Mouse (Mus musculus) neural tube, embryonic 13.5 days (tissue): ENCODE data around the gene Tns1. TPM values are rescaled to one million over a fixed set of nuclear protein-coding genes. Genes with fewer than 3 reads are reported as not detected.

Experiments
- ATAC-seq: fragments of 200-750 bp; cut with Nextera tagmentation; 2 replicates; pipeline ENCODE4 v1.8.0; 2017; ENCODE audit warnings: low read depth, mild to moderate bottlenecking, moderate TSS enrichment, moderate library complexity
- H3K27ac ChIP-seq: fragments of 300-500 bp; sonication (generic); replicated peaks from 2 replicates; pipeline ENCODE4 v1.5.1; 2015; ENCODE audit warnings: moderate library complexity, mild to moderate bottlenecking, inconsistent platforms
- H3K27me3 ChIP-seq: fragments of 300-500 bp; sonication (generic); 2 replicates; pipeline ENCODE4 v1.6.1; 2015; ENCODE audit warnings: mild to moderate bottlenecking, inconsistent platforms
- H3K36me3 ChIP-seq: fragments of 300-500 bp; sonication (generic); 2 replicates; pipeline ENCODE4 v1.6.1; 2015; ENCODE audit warnings: mild to moderate bottlenecking, inconsistent platforms
- H3K4me1 ChIP-seq: fragments of 300-500 bp; sonication (generic); replicated peaks from 2 replicates; pipeline ENCODE4 v1.6.1; 2015; ENCODE audit warnings: inconsistent platforms
- H3K4me2 ChIP-seq: fragments of 300-500 bp; sonication (generic); 2 replicates; pipeline ENCODE4 v1.6.1; 2015; ENCODE audit warnings: inconsistent platforms, mild to moderate bottlenecking, moderate library complexity
- H3K4me3 ChIP-seq: fragments of 300-500 bp; sonication (generic); 2 replicates; pipeline ENCODE4 v1.5.1; 2015; ENCODE audit warnings: mild to moderate bottlenecking, inconsistent platforms
- H3K9ac ChIP-seq: fragments of 300-500 bp; sonication (generic); 2 replicates; pipeline ENCODE4 v1.6.1; 2015; ENCODE audit warnings: moderate library complexity, mild to moderate bottlenecking, inconsistent platforms
- H3K9me3 ChIP-seq: fragments of 300-500 bp; sonication (generic); 2 replicates; pipeline ENCODE4 v1.6.1; 2016; ENCODE audit warnings: inconsistent platforms
- WGBS: fragments of 180-500 bp; shearing (Covaris S2); methylation state at CpG from one replicate; pipeline ENCODE4 v1.1.7; 2015; 5-methylcytosine and 5-hydroxymethylcytosine counted together
- polyA plus RNA-seq: library from polyadenylated mRNA; unstranded; fragments of >200 nt; fragmentation: Nextera tagmentation; extraction: Ambion mirVana; gene quantifications from 2 replicates; pipeline ENCODE4 v1.2.1, GENCODE M21; 2015

Tns1 gene
- polyA plus RNA-seq, 1 experiment from 2014 or later = 15.8 TPM

DNA sequence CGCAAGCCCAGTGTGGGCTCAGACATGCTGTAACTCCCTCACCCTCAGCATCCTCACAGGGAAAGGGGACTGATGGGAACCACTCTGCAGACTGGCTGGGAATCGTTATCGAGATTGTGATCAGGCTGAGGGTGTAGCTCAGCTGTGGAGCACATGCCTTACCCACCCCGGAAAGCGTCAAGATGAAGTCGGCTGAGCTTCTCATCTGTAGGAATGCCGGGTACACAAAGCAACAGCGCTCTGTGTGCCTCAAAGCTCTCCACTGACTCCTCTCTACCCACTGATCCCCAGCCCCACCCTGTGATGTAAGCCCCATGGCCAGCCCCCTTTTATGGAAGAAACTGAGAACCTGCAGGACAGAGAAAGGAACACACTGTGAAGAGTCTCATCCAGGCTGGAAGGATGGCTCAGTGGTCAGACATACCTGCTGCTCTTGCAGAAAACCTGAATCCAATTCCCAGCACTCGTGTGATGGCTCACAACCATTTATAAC is 97.5 kb downstream of the Tns1 start:
- no peak overlapping the region for H3K9ac ChIP-seq
- no peak for ATAC-seq
- no peak overlapping the region for H3K4me3 ChIP-seq
- 87% methylated on average over 9 of the region's 9 CpGs for WGBS
- no peaks in the 10 kb centered on the region for H3K36me3 ChIP-seq
- no peak overlapping the region for H3K4me2 ChIP-seq
- H3K27ac ChIP-seq = no peak overlapping the region
- H3K27me3 ChIP-seq = no peaks in the 10 kb centered on the region
- H3K4me1 ChIP-seq = peaks cover 65% of the 10 kb centered on the region
- H3K9me3 ChIP-seq = no peaks in the 10 kb centered on the region

DNA sequence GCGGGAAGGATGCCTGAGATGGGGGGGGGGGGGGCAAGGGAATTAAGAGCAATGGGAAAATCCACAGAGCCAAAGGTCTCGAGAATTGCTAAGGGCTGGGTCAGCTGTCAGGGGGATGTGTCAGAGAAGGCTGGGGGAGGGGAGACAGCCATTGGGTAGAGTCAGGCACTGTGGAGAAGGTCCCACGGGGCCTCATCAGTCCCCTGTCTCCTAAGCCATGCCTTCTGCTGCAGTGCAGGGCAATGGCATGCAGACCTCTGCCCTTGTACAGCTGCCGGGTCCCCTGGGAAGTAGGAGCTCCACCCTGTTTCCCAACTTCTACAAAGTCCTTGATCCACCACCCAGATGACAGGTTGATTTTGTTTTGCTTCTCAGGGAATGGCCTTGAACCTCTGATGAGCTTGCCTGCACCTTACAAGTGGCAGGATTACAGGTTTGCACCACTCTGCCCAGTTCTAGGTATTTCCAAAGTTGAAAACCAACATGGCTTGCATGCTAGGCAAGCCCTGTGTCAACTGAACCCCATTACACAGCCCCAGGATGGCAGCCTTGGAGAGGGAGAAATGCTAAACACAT is 98.5 kb downstream of the Tns1 start:
- no peak overlapping the region for H3K4me3 ChIP-seq
- peaks cover 55% of the 10 kb centered on the region for H3K4me1 ChIP-seq
- H3K27me3 ChIP-seq = no peaks in the 10 kb centered on the region
- H3K27ac ChIP-seq = no peak overlapping the region
- ATAC-seq = 0 out of 2 replicates have a peak, but pooled peaks have one; percentile 25
- WGBS = 48% methylated on average over 4 of the region's 4 CpGs
- H3K4me2 ChIP-seq = no peak overlapping the region
- H3K36me3 ChIP-seq = no peaks in the 10 kb centered on the region
- no peak overlapping the region for H3K9ac ChIP-seq
- H3K9me3 ChIP-seq = no peaks in the 10 kb centered on the region

DNA sequence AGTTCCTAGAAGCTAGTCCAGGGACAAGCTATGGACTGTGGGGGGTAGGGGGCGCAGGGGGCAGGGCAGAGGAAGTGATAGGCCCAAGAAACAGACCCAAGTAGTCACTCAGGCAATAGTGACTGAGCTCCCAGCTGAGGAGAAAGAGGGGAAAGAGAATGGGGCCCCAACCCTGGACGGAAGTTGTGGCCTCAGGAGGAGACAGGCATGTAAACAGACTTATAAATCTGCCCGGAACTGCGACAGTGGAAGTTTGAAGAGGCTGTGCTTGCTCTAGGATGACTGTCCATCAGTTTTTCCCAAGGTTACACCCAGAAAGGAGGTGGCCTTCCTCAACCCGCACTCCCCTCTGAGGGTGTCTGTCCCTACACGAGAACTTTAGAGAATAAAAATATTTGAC is 99.0 kb downstream of the Tns1 start:
- Histone ChIP-seq H3K4me1 (peaks cover 50% of the 10 kb centered on the region), H3K4me2 (no peak overlapping the region), H3K27ac (0 out of 2 replicates have a peak overlapping the region, but pooled peaks have one; percentile 38), H3K9ac (no peak overlapping the region), H3K36me3 (no peaks in the 10 kb centered on the region), H3K4me3 (no peak overlapping the region), H3K27me3 (no peaks in the 10 kb centered on the region), H3K9me3 (no peaks in the 10 kb centered on the region)
- ATAC-seq = no peak
- 59% methylated on average over 6 of the region's 6 CpGs for WGBS

DNA sequence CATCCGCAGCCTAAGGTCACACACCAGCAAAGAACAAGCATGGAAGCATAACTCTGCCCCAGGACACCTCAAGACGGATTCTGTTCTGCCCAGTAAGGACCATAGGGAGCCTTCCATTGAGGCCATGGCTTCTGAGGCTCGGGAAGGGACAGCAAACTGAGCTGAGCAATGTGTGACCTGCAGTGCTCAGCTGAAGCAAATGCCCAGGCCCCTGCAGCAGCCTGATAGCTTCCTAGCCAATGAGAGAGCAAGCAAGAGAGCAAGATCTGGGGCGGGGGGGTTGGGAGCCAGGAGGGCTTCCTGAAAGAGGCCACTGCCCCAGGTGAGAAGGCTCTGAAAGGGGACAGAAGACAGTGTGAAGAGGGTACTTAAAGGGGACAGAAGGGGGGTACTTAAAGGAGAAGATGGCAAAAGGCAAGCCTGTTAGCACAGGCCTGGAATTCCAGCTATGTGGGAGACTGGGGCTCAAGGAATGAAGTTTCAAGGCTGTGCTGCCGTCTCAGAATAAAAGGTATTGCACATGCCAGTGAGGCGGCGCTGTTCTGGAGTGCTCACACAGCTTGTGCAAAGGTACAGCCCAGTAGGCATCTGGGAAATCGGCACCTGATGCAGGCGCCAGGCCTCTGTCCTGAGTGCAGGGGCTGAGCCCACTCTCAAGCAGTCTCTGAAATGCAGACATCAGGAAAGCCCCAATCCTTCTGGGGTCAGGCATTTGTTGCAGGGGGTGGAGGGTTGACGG is 99.6 kb downstream of the Tns1 start:
- H3K4me2 ChIP-seq = no peak overlapping the region
- no peaks in the 10 kb centered on the region for H3K27me3 ChIP-seq
- no peak overlapping the region for H3K4me3 ChIP-seq
- ATAC-seq = no peak
- 61% methylated on average over 10 of the region's 10 CpGs for WGBS
- H3K36me3 ChIP-seq = no peaks in the 10 kb centered on the region
- H3K4me1 ChIP-seq = peaks cover 50% of the 10 kb centered on the region
- H3K9me3 ChIP-seq = no peaks in the 10 kb centered on the region
- 0 out of 2 replicates have a peak overlapping the region, but pooled peaks have one; percentile 38 for H3K27ac ChIP-seq
- H3K9ac ChIP-seq = no peak overlapping the region

DNA sequence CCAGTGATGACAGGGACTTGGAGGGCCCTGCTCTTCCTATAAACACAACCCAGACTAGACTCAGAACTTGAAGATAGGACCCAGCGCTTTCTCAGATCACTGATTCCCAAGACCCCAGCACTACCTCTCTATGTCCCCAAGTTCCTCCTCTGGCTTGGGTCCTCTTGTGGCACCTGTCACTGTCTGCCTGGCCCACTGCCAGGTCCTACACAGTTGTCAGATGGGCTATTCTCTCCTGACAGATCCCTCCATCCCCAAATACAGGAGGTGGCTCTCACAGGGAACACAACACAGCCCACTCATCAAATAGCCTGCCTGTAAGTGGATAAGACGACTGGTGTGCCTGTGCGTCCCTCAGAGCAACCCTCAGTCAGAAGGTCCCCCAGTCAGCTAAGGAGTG is 101.3 kb downstream of the Tns1 start:
- Histone ChIP-seq H3K27me3 (no peaks in the 10 kb centered on the region), H3K4me3 (no peak overlapping the region), H3K4me2 (no peak overlapping the region), H3K9ac (no peak overlapping the region), H3K27ac (no peak overlapping the region), H3K4me1 (peaks cover 36% of the 10 kb centered on the region), H3K36me3 (no peaks in the 10 kb centered on the region), H3K9me3 (no peaks in the 10 kb centered on the region)
- ATAC-seq = no peak
- 93% methylated on average over 3 of the region's 3 CpGs for WGBS

DNA sequence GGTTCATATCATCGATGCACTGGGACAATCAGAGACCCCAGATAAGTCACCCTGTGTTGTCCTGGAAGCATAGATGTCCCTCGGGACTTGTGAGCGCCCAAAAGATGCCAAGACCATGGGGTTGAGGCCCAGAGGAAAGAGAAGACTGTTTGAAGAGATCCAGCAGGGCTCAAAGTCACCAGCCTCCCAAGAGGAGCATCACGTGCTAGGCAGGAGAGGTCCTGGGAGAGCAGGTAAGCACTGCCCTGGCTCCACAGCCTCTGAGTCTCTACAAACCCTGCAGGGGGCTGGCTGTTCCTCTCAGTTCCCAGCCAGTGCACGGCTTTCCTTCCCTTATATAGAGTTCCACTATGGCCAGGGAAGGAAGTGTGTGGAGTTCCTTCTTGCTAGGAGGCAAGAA is 101.7 kb downstream of the Tns1 start:
- H3K36me3 ChIP-seq = no peaks in the 10 kb centered on the region
- no peak overlapping the region for H3K4me2 ChIP-seq
- no peaks in the 10 kb centered on the region for H3K9me3 ChIP-seq
- 81% methylated on average over 5 of the region's 5 CpGs for WGBS
- H3K27ac ChIP-seq = no peak overlapping the region
- H3K4me1 ChIP-seq = peaks cover 31% of the 10 kb centered on the region
- H3K27me3 ChIP-seq = no peaks in the 10 kb centered on the region
- no peak overlapping the region for H3K9ac ChIP-seq
- H3K4me3 ChIP-seq = no peak overlapping the region
- ATAC-seq = no peak

DNA sequence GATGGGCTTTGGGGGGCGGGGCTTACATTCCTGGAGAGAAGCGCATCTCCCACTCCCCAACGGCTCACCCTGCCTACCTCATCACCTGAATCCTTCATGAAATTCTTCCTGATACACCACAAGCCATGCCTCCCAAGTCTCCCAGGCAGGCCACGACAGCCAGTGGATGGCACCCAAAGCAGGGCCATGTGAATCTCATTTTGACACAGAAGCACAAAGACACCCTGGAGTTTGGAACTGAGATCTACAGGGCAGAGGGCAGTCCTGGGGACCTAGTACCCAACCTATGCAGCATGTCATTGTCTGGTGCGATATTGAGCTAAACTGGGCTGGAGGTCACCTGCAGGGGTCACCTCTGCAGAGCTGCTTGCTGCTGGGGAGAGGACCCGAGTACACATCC is 104.0 kb downstream of the Tns1 start:
- Histone ChIP-seq H3K27ac (no peak overlapping the region), H3K27me3 (no peaks in the 10 kb centered on the region), H3K4me2 (no peak overlapping the region), H3K4me1 (peaks cover 9% of the 10 kb centered on the region), H3K9ac (no peak overlapping the region), H3K36me3 (no peaks in the 10 kb centered on the region), H3K9me3 (no peaks in the 10 kb centered on the region), H3K4me3 (no peak overlapping the region)
- WGBS = 81% methylated on average over 6 of the region's 6 CpGs
- ATAC-seq = no peak

DNA sequence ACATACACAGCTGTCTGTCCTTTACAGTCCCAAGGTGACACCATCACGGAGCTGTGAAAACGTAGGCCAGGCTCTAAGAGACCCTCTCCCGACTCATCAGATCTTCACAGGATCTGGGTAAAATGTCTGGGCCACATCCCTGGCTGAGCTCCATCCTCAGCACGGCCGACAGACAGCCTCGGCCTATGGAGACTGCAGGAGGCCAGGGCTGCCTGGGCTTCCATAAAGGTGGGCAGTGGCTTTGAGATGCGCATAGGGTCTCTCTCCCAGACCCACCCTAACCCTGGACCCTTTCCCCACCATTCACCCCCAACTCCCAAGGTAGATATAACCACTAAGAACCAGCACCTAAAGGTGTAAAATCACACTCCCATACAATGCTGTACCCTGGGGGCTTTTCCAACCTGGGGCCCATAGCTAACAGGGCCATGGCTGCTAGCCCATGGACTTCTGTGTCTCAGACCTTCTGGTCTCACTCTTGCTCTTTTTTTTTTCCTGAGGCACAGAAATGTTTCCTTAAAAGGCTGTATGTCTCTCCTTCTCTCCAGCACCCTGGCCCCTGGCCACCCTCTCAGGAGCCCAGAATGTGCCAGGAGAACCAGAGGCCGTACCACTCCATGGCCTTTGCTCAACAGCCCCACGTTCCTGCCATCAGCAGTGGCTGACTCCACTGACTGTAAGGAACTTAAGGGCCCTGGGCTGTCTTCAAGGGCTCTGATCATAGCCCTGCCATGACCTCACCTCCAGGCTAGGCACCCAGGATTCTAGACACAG is 106.7 kb downstream of the Tns1 start:
- H3K4me3 ChIP-seq = no peak overlapping the region
- H3K4me1 ChIP-seq = no peaks in the 10 kb centered on the region
- no peaks in the 10 kb centered on the region for H3K27me3 ChIP-seq
- H3K9me3 ChIP-seq = no peaks in the 10 kb centered on the region
- 75% methylated on average over 9 of the region's 9 CpGs for WGBS
- H3K9ac ChIP-seq = no peak overlapping the region
- no peak for ATAC-seq
- no peak overlapping the region for H3K27ac ChIP-seq
- H3K36me3 ChIP-seq = no peaks in the 10 kb centered on the region
- H3K4me2 ChIP-seq = no peak overlapping the region

DNA sequence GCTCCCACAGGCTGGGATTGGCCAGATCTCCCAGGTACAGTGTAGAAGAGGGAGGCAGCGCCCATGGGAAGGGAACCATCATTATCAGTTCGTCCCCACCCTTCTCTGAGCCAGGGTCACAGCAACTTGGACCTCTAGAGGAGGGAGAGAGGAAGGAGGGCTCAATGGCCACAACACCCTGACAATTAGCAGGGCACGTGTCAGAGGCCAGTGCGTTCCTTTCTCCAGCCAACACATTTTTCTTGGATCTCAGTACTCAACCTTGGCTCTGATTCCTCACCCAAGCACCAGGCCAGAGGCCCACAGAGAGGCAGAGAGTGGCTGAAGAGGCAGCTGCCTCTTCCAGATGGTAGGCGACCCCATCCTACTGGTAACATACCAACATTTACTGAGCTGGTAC is 107.6 kb downstream of the Tns1 start:
- WGBS = 87% methylated on average over 5 of the region's 5 CpGs
- no peaks in the 10 kb centered on the region for H3K27me3 ChIP-seq
- no peaks in the 10 kb centered on the region for H3K4me1 ChIP-seq
- H3K9ac ChIP-seq = no peak overlapping the region
- H3K4me3 ChIP-seq = no peak overlapping the region
- no peaks in the 10 kb centered on the region for H3K9me3 ChIP-seq
- no peak overlapping the region for H3K27ac ChIP-seq
- no peak for ATAC-seq
- H3K4me2 ChIP-seq = no peak overlapping the region
- no peaks in the 10 kb centered on the region for H3K36me3 ChIP-seq

DNA sequence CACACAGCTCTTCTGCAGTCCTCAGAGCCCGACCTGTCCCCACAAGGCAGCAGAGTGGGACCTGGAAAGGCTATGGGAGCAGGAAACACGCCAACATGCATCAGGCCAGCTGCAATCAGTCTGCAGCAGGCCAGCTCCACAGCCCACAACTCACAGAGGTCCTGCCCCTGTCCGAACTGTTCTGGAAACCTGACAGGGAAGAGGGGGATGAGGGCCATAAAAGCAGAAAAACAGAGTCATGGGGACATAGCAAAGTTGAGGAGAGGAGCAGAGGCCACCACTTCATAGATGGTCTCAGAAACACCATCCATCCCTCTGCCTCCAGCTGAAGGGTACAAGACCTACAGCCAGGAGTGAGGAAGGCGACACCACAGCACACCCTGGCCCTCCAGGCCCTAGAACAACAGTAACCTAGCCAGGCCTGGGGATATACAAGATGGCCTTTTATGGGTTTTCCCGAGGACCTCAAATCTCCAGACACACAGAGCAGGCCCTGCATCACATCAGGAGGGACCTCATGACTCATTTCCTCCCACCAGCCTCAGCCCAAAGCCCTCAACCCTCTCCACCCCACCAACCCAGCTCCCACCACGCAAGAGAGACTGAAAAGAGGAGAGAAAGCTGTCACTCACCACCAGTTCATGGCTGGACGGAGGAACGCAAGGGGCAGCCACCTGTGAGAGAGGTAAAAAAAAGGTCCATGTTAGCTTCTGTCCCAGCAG is 108.6 kb downstream of the Tns1 start:
- H3K27me3 ChIP-seq = no peaks in the 10 kb centered on the region
- 73% methylated on average over 8 of the region's 8 CpGs for WGBS
- H3K36me3 ChIP-seq = no peaks in the 10 kb centered on the region
- no peak for ATAC-seq
- no peak overlapping the region for H3K4me2 ChIP-seq
- no peak overlapping the region for H3K9ac ChIP-seq
- H3K4me3 ChIP-seq = no peak overlapping the region
- no peak overlapping the region for H3K27ac ChIP-seq
- peaks cover 3% of the 10 kb centered on the region; the same call in 1 of the 2 replicates for H3K9me3 ChIP-seq
- no peaks in the 10 kb centered on the region for H3K4me1 ChIP-seq

DNA sequence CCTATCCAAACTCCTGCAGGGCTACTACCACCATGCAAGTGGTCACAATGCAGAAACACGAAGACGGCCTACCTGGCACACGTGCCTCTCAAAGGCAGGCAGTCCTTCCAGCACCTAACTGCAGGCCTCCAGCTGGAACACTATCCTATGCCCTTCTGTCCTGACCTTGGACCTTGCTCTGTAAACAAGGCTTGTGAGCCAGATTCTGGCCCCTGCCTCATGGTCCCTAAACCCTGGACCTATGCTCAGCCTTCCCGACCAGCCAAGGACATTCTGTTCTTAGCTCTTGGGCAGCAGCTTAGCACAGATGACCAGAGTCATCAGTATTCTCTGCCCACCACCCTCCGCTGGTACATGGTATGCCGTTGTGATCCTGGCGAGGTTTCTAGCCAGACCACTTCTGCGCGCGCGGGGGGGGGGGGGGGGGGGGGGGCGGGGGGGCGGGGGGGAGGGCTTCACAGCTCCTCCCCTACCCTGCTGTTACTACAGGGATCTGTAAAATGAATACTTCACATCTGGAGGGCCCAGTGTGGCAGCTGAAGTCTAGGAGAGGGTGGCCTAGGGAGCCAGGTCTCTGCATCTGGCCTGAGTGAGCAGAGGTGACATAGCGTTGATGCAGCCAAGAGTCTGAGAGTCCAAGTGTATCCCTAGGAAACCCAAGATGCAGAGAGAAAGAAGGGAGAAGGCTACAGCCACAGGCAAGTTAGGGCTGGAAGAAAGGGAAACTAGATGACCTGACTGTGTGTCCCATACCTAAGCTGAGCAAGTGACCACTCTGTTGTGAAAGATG is 109.5 kb downstream of the Tns1 start:
- ATAC-seq = no peak
- no peak overlapping the region for H3K27ac ChIP-seq
- H3K27me3 ChIP-seq = no peaks in the 10 kb centered on the region
- no peaks in the 10 kb centered on the region for H3K36me3 ChIP-seq
- H3K9ac ChIP-seq = no peak overlapping the region
- peaks cover 7% of the 10 kb centered on the region; the same call in 1 of the 2 replicates for H3K9me3 ChIP-seq
- no peak overlapping the region for H3K4me3 ChIP-seq
- H3K4me2 ChIP-seq = no peak overlapping the region
- WGBS = 78% methylated on average over 10 of the region's 14 CpGs
- H3K4me1 ChIP-seq = no peaks in the 10 kb centered on the region
